Mouse (Mus musculus) spleen, postnatal 10 days (tissue): ENCODE measurements at regions not wholly inside any gene's neighbourhood (a gene's known extent, or its start where the extent isn't known, plus 50 kb on each side); places are given as distances from the start of the nearest gene placed in this dataset.

ENCODE experiments used
- DNase-seq, 2 experiments: peaks; one replicate each; pipeline ENCODE4 v3.0.0; 2021 to 2022; ENCODE audit warnings: low spot score in 2 of 2

DNA sequence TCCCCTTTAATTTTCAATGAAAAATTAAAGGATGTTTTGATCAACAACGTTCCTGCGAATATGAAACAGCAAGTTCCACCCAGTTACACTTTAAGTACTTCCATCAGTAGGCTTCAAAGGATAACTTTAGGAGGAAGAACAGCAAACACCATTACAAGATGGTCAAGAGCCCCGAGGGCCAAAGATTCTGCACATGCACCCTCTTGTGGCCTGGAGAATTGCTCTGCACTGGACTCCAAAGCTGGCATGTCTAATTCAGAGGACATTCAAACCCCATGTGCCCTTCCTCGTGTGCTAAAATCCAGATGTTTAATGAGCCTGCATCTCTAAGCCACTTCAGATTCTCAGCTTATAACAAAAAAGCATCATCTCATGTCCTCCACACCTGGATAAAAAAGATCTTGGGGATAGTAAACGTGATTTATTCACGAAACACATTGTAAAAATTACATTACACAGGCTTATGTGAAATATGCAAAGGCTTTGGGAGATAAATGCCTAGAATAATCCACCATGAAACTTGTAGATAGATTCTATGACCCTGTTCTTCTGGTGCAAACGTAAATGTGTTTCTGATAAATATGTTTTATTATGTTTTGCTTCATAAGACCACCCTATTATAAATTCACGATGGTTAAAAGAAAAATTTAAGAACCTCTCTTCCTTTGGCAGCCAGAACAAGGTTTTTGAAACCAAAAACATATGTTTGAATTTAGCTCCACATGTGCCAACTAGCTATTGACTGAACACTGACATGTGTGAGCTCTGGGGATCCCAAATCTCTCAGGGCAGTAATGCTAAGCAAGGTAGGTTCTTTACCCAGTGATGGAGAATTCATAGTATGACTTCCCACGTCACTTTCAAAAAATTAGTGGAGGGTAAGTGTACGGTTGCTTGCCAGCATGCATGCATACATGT is 100.6 kb upstream of the Rfx3 start:
- DNase-seq = no peak

DNA sequence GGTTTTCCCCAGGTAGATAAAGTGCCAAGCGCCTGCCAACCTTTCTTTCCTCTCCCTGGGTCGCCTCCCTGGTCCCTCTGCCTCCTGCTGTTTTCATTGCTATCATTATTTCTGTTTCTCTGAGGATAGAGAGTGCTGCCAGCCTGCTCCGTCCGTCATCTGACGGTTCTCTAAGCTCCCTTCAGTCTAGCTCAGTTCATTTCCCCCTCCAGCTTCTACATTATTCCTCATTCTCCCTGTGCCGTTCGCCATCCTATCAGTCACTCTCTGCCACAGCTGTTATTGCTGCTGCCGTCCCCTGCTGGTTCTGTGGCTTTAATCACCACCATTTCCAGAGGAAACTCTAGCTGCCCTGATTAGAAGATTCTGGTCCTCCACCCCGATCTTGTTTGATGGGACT is 84.7 kb upstream of the Rfx3 start:
- no peak for DNase-seq

DNA sequence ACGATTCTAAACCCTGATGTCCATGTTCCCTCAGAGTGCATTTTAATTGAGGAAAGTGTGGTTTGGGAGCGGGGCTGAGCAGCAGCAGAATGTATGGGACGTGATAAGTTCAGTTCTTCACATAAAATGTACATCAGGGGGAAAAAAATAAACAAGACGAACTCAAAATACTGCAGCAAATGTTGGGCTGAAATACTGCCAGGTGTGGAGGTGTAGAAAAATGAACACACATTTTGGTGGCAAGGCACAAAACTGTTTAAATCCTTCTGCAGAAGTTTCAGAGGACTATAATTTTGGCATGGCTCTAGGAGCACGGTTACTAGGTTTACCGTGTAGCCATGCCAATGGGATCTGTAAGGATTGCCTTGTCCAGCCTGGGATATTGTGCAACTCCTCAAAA is 81.3 kb upstream of the Rfx3 start:
- no peak for DNase-seq

- DNase-seq = no peak
Observed at GRCm38 (mm10) chr19:28087607-28088546, 76.9 kb upstream of the Rfx3 start.

GRCm38 (mm10) chr19:28070386-28070785 is 59.4 kb upstream of the Rfx3 start:
- DNase-seq = no peak
